Mouse (Mus musculus): ENCODE measurements around the gene L2hgdh. TPM values are rescaled to one million over a fixed set of nuclear protein-coding genes. Genes with fewer than 3 reads are reported as not detected.

The L2hgdh gene
- total RNA-seq, 2 experiments from 2014 or later = 12.8 to 14.2 TPM

DNA sequence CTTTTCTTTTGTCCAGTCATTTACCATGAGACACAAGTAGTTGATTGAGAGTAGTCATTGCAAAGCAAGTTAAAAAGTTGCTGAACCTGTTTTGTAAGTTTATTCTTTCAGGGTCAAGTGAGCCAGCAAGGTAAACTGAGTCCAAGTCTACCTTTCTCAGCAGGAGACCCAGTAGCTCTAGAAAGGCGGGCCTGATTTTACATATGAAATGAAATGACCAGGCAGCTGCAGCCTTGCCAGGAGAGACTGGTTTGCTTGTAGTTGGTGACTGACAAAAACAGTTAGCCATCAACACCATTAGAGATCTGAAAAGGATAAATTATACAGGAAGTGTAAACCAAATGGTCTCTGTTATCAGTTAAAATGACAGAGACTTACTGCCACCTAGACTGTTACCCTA lies 5.6 kb upstream of the L2hgdh start:
- no peak for DNase-seq (ENCODE audit: low spot score in 2 of 2)

DNA sequence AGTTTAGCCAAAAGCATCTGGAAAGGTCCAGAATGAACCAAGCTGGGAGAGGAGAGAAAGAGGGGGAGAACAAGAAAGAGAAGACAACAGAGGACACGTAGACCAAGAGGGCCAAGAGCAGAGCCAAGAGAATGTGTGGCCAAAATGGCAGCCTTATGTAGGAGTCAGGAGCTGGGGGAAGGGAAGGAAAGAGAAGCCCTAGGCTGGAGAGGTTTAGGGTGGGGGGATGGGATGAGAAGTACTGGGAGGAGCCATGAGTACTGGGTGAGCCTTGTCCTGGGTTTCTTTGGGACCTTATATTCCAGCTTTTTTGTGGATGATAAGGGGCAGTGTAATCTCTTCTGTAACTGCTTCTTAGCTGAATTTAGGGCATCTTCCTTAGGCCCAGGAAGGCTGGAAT lies 4.6 kb upstream of the L2hgdh start:
- no peak for DNase-seq (ENCODE audit: low spot score in 2 of 2)

DNA sequence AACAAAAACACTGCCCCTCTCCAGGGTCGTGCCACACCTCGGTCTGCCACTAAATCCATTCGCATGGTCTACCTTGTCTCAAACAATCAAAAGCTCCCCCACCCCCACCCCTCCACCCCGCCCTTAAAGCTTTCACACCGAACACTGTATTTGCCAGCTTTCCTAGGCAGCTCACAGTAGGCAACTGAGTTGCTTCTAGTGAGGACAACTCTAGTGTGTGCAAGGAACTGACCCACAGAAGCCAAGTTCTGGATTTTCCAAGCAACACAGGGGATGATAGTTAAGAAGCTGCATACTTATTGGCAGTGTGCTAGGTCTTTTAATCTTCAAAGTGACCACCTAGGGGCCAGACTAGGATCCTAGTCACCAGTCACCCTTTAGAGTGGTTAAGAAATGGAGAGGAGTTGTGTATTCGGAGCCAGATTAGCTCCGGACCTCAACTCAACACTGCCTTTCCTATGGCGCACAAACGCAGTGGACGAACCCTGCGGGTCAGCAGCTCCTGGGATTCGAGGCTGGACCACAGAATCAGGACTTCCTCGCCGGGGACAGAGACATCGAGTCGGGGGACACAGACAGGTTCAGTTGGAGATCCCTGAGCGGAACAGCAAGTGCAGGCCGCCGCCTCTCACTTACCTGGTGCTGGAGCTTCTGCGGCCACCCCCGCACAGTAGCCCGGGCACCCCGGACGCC lies 509 bp downstream of the L2hgdh start:
- DNase-seq (ENCODE audit: low spot score in 2 of 2) = no peak

DNA sequence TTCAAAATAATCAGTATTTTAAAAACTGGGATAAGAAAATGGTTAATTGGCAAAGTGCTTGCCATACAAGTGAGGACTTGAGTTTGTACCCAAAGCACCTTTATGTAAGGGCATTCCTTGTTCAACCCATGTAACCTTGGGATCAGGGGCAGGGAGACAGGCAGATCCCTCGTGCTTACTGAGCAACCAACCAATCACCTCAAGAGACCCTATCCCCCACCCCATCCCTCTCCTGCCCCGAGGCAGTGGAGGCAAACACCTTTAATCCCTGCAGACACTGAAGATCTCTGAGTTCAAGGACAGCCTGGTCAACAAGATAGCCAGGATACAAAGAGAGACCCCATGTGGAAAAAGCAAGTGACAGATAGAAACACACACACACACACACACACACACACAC lies 1.3 kb downstream of the L2hgdh start:
- DNase-seq (ENCODE audit: low spot score in 2 of 2) = no peak

DNA sequence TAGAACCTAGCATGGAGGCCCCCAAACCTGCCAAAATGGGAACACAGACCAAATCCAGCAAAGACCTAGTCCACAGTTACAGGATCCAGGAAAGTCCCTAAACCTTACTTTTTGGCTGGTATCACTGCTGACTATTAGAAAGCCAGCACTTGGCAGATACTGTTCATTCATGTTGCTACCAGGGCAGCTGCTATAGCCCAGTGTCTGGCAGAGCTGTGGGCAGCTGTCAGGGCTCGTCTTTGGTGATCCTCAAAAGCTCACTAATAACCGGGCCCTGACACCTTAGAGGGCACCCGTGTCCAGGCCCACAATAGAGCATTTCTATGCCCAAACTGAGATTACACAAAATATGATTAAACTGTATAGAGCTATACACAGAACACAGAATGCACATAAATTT lies 1.8 kb downstream of the L2hgdh start:
- DNase-seq (ENCODE audit: low spot score in 2 of 2) = no peak

DNA sequence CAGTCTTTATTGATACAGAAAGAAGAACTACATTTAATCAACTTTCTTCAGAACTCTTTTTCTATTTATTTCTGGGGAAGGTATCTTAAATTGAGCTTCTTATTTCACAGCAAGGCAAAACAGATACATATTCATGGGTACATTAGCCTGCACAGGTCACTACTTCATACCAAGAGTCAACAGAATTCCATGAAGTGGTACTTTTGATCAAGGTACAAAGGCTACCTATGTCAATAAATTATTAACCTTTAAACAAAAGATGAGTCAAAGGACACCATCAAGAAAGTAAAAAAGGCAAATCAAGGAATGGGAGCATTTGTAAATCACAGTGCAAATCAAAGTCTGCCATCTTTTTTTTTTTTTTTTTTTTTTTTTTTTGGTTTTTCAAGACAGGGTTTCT lies 11.0 kb downstream of the L2hgdh start:
- DNase-seq (ENCODE audit: low spot score in 2 of 2) = no peak

DNA sequence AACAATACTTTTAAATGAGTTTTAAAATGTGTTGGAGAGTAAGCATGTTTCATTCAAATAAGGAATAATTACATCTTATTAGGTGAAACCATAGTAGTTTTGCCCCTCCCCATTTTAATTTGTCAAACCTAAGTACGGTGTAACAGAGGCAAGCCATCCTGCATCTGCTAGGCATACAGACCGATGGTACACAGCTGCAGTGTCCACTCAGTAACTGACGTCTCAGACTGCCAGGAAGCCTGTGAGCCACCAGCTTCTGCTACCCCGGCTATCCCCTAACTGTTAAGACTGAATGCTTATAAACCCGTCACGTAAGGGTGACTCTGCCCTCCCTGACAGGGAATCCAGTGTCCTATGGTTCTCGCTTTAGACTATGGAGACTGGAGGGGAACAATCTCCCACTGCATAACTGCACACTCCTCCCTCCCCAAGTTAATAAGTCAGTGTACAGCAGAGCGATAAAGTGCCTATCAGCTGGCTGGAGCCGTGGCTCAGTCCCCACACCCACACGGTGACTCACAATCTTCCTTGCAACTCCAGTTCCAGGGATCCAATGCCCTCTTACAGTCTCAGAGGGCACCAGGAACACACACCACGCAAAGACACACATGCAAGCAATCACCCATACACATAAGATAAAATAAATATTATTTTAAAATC lies 19.7 kb downstream of the L2hgdh start:
- DNase-seq (ENCODE audit: low spot score in 2 of 2) = no peak

DNA sequence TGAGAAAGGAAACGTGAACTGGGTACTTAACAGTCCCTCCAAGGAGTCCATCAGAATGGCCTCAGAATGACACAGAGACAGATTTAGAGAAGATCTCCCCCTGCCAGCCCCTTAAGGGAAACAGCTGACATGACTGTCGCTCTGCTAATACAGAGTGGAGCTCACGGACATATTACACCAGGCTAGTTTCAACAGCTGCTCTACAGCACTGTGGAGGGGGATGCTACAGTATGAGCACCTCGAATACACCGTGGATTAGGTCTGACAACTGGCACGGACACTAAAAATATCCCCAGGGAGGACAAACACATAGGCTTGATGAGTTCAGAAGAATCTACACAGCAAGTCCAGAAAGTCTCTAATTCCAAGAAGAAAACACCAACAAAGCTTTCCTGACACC lies 26.3 kb downstream of the L2hgdh start:
- DNase-seq (ENCODE audit: low spot score in 2 of 2) = no peak

DNA sequence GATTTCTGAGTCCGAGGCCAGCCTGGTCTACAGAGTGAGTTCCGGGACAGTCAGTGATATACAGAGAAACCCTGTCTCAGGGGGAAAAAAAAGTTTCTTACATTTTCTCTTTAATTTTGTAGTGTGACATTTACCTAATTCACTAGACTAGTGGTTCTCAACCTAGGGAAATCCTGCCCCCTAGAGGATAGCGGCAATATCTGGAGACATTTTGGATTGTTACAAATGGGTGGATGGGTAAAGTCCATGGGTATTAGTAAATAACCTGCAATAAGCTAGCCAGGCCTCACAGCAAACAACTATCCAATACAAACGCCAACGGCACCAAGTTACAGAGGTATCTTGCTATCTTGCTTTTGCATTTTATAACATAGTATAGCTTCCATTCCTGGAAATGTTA lies 27.9 kb downstream of the L2hgdh start:
- DNase-seq (ENCODE audit: low spot score in 2 of 2) = peak; percentile 25 to 57

DNA sequence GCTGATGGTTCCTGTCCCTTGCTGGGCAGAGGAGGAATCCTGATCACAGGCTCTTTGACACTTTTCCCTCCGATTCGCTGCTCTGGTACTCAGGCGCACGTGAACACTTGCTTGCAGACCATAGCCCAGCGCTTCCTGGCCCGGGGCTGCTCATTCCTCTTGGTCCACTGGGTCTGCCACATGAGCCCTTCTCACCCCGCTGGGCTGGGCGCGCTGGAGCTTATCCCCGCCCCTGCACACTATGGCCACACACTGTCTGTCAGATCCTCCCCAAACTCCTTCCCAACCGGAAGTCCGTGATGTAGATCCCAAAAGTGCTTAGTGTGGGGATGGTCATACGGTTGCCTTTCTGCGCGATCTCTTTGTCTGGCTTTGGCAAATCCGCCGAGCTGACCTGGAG lies 31.2 kb downstream of the L2hgdh start:
- DNase-seq (ENCODE audit: low spot score in 2 of 2) = no peak

DNA sequence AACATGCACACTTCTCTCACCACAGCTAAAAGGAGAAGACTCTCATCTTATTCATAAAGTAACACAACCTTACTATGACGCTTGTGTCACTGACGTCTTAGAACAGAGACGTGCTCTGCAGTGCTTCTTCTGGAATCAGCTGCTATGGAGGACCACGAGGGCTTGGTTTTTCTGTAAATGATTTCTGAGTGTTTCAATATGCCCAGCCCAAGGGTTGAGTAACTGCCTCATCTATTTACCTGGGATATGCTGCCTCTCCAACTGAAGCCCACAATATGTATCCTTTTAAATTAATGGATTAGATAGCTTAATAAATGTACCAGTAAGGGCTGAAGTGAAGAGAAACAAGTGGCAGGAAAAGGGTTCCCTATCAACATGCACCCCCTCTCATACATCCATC lies 34.0 kb downstream of the L2hgdh start:
- no peak for DNase-seq (ENCODE audit: low spot score in 2 of 2)

DNA sequence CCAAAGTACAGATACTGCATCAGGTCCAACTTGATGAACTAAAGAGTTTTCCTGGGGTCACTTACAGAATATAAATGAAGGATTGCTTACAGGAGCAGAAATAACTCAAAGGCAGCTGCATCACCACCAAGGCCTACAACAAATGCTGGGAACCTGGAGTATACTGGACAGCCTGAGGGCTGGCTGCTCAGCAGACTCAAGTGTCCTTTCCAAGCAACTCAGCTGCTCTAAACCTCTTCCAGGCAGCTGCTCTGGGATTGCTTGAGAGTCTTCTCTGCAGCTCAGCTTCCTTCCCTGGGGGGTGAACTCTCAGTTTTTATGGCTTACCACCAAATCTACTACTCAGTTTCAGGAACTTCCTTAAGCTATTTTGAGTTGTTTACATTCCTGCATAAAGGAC lies 35.6 kb downstream of the L2hgdh start:
- no peak for DNase-seq (ENCODE audit: low spot score in 2 of 2)

DNA sequence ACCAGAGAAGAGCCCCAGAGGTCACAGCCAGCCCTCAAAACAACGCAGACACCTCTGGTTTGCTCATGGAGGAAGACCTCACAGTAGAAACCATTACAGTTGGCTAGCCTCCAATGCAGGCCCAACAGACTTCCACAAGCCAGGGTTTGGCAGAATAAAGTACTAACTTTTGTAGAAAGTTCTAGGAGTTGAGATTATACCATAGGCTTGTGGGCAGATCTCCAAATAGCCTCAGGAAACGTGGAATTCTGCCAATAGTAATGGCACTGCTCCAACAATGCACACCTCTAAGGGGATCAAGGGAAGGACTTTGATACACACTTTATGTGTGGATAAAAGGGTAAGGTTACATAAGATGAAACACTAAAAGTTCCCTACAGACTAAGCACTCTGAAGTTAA lies 36.3 kb downstream of the L2hgdh start:
- no peak for DNase-seq (ENCODE audit: low spot score in 2 of 2)

DNA sequence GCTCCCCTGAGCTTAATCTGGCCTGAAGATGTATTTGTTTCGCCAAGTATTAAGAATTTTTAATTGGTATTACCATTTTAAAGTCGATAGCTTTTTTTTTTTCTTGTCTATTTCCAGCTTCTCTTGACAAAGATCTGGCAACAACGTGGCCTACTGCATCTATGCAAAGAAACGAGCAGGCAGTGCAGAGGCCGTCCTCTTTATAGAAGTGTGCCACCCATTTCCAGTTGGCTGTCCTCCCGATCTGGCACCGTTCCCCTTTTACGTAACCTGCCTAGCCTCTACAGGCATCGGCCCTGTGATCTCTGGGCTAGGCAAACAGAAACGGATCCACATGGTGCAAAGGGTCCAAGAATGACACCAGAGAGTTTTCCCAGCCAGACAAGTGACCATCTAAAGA lies 41.1 kb downstream of the L2hgdh start:
- DNase-seq (ENCODE audit: low spot score in 2 of 2) = peak; percentile 61 to 72

DNA sequence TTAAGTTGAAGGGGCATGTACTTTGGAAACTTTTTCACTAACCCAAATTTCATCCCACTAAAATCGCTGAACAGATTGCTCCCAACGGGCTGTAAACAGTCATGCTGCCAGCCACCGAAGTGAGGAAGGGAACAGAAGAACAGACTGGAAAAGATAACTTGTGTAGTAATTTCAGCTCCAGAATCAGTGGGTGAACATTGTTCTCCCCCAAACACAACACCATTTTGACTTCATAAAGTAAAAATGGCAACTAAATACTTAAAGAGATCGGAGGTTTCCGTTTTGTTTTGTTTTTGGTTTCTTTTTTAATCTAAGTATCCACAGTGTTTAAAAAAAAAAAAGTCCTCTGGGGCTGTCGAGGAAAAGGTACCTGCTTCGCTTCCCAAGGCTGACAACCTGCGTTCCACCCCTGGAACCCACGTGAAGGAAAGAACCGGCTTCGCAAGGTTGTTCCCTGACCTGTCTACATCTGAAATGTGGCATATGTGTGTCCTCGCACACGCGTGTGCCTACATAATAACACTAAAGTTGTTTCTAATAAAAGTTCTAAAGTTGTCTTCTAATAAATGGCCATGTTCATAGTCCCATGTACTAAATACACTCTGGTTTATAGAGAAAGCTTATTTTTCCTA lies 41.8 kb downstream of the L2hgdh start:
- no peak for DNase-seq (ENCODE audit: low spot score in 2 of 2)

DNA sequence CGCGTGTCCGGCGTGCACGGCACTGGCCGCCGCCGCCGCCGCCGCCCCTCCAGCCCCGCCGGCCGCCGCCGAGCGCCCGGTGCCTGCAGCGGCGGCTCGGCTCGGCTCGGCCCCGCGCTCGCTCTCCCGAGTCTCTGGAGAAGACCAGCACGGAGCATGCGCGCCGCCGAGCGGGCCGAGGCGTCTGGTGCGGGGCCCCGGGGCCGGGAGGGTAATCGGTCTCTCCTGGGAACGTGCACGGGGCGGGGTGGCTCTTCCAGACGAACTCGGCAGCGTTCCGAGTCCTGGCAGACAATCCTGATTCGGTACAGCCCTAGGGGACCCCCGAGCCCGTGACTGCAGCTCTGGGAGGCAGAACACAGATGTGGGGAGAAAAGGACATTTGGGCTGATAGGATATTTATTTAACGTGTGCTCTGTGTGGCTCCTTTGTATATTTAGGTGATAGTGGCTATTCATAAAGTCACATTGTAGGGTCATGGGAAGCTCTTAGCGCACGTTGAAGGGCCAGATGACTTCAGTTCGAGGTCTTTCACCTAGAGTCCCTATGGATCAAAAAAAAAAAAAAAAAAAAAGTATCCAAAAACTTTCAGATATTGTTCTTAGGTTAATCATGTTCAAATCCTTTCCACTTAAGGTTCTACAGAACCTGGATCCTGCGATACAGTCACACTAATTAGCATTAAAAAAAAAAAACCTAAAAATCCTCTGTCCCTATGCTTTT lies 42.4 kb downstream of the L2hgdh start:
- DNase-seq (ENCODE audit: low spot score in 2 of 2) = peak; percentile 76 to 85

DNA sequence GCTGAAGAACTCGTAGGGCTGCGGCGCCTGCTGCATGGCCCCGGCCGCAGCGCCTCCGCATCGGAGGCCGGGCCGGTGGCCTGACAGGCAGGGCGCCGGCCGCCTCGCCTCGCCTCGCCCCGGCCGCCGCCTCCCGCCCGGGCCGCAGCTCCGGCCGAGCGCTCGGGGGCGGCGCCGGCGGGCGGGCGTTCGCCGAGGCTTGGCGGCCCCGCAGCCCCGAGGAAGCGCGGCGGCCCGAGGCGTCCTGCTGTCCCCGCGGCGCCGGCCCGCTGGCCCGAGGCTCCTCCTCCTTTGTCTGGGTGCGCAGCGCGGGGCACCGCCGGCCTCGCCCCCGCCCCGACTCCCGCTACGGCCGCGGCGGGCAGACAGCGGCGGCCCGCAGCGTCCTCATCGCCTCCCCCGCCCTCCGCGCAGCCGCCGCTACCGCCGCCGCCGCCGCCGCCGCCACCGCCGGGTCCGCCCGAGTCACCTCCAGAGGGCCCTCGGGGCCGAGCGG lies 43.1 kb downstream of the L2hgdh start, which contains the start of gene Sos2:
Gene Sos2 (minus strand): TSS at position 287 of the 496 bp plus-strand sequence.
- peak; percentile 52 to 70 for DNase-seq (ENCODE audit: low spot score in 2 of 2)

DNA sequence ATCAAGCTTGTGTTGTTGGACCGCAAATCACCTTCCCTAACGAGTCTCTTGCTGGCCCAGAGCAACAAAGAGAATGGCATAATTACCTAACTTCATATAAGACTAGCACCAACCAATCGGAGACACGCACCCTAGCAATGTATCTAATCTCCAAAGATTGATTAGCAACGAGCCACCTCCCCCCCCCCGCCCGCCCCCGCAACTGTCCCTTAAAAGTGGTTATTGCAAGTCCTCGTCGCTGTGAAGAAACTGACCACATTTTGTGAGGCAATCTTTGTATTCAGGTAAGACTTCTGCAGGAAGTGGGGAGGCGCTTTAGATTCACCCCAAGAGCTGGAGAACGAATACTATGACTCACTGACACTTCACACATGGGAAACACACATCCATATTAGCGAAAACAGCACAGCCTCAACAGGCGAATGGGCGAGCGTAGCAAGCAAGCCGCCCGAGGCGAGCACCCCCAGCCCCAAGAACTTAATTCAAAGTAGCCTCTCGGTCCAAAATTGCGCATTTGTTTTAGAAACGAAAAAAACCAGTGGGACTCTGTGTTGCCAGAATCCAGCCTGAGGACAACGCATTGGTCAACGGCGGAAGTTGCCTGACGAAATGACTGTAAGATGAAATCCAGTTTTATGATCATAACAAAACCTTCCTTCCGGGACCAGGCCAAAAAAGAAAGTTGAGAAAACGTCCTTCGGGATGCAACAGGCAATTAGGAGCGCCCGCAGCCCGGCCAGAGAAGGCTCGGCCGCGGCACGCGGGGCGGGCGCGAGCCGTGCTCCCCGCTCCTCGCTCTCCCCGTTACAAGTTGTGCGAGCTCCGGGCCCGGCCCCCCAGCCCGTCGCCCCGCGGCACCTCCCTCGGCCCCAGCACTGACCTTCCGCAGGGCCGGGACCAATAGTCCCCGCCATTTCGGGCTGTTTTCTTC lies 43.8 kb downstream of the L2hgdh start:
- peak; percentile 40 to 53 for DNase-seq (ENCODE audit: low spot score in 2 of 2)

DNA sequence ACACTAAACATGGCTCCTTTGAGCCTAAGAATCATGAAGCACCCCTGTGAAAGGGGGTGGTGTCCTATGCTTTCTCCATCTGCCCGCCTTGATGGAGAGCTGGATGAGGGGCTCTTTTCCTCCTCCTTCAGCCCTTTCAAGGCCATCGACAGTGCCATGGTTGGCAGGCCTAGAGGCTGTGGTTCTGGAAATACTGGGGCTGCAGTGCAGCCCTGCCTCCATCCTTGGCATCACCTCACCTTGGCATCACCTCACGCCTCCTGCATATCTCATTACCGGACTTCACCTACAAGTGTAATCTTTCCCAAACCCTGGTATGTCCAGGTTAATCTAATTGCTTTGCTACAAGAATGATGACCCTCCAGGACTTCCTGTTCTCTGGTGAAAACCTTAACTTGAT lies 48.5 kb downstream of the L2hgdh start:
- no peak for DNase-seq (ENCODE audit: low spot score in 2 of 2)
